Mouse (Mus musculus) MEL-GATA-1-ER (cell line): ENCODE measurements around the gene Pigq.
A peak's percentile ranks its signal among the peaks of the same experiment; 100 is the strongest.

ENCODE experiments used
- DNase-seq: peaks from one replicate; pipeline ENCODE4 v3.0.0-alpha.2; 2012; ENCODE audit warnings: low read depth; ENCODE audit errors: extremely low read depth

Pigq gene

GRCm38 (mm10) chr17:25944366-25945163 lies at the start of gene Pigq, which contains the start of gene Nhlrc4:
Gene Pigq (minus strand): TSS chr17:25944936.
Gene Nhlrc4 (minus strand): TSS chr17:25944961.
- no peak for DNase-seq

- DNase-seq: no peak
Measured at GRCm38 (mm10) chr17:25993489-25993888, 48.8 kb upstream of the Pigq start.

GRCm38 (mm10) chr17:25992274-25992673 lies 47.5 kb upstream of the Pigq start:
- DNase-seq: no peak

GRCm38 (mm10) chr17:25990331-25990730 lies 45.6 kb upstream of the Pigq start:
- DNase-seq: peak; percentile 65

GRCm38 (mm10) chr17:25985306-25986294 lies 40.9 kb upstream of the Pigq start, which contains the start of gene Capn15:
Gene Capn15 (minus strand): TSS chr17:25985796.
- peak; percentile 60 for DNase-seq

GRCm38 (mm10) chr17:25984556-25985305 lies 40.0 kb upstream of the Pigq start:
- peak; percentile 56 for DNase-seq

GRCm38 (mm10) chr17:25984066-25984465 lies 39.3 kb upstream of the Pigq start:
- DNase-seq: no peak

GRCm38 (mm10) chr17:25982913-25983312 lies 38.2 kb upstream of the Pigq start:
- DNase-seq: no peak

- DNase-seq: no peak
Measured at GRCm38 (mm10) chr17:25980854-25981253, 36.1 kb upstream of the Pigq start.

- no peak for DNase-seq
Measured at GRCm38 (mm10) chr17:25979829-25980738, 35.3 kb upstream of the Pigq start.

- DNase-seq: no peak
Measured at GRCm38 (mm10) chr17:25970954-25971707, 26.4 kb upstream of the Pigq start.

GRCm38 (mm10) chr17:25970448-25970847 lies 25.7 kb upstream of the Pigq start:
- DNase-seq: no peak

- DNase-seq: no peak
Measured at GRCm38 (mm10) chr17:25968176-25968575, 23.4 kb upstream of the Pigq start.

GRCm38 (mm10) chr17:25967652-25968051 lies 22.9 kb upstream of the Pigq start:
- no peak for DNase-seq

GRCm38 (mm10) chr17:25964271-25964670 lies 19.5 kb upstream of the Pigq start:
- no peak for DNase-seq

- no peak for DNase-seq
Measured at GRCm38 (mm10) chr17:25962413-25962905, 17.7 kb upstream of the Pigq start.

GRCm38 (mm10) chr17:25961566-25961965 lies 16.8 kb upstream of the Pigq start:
- peak; percentile 84 for DNase-seq

- DNase-seq: no peak
Measured at GRCm38 (mm10) chr17:25959630-25960467, 15.1 kb upstream of the Pigq start.
